Mouse (Mus musculus) regulatory T cell (primary cell): Measurements from ENCODE around the gene Wnt1.

Source experiments
- in situ Hi-C: fragments of 300-600 bp; cut with MboI, MseI; formaldehyde crosslinking; loops from one replicate; pipeline ENCODE4 v1.15.1; 2025; ENCODE audit warnings: high pct_unique_total_duplicates

Wnt1 gene

DNA sequence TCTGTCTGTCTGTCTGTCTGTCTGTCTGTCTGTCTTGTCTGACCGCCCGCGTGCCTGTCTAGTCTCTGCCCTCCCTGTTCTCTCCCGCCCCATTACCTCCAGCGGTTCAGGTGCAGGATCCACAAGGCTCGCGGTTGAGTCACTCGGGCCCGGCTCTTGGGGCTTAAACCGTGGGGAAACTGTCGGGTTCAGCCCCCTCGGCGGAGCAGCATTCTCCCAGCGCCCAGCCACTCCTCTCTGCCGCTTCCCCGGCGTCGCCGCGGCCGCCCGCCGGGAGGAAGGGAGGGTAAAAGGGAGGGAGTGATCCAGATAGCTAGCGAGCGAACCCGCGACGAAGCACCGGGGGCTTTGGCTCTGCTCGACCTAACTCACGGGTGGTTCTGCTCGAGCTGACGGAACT lies 11.9 kb upstream of the Wnt1 start, which contains the start of gene Wnt10b:
Wnt10b (minus strand) TSS at position 389 of the 400 bp plus-strand sequence.
- in situ Hi-C loops, result no loop called here

DNA sequence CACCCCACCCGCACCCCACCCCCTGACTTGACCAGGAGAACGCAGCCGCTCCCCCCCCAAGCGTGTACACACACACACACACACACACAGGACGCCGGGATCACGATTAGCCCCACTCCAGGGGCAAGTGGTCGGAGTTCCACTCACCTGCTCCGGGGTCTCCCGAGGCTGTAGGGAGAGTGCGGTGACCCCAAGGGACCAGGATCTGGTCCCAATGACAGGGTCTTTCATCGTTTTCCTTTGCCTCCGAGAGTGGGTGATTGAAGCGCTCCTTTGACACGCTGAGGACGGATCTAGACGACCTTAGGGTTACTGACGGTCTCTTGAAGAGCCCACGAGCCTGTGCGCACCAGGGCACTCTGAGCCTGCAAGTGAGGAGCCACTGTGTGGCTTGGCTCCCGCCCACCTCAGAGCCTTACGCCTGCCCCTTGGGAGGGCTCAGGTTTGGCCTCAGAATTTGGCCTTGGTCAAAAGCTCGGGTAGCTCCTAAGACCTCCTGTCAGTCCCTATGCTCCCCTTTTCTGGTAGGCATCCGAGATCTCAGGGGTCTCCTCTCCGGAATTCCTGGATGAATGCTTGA lies 11.4 kb upstream of the Wnt1 start:
- in situ Hi-C loops, result no loop called here

DNA sequence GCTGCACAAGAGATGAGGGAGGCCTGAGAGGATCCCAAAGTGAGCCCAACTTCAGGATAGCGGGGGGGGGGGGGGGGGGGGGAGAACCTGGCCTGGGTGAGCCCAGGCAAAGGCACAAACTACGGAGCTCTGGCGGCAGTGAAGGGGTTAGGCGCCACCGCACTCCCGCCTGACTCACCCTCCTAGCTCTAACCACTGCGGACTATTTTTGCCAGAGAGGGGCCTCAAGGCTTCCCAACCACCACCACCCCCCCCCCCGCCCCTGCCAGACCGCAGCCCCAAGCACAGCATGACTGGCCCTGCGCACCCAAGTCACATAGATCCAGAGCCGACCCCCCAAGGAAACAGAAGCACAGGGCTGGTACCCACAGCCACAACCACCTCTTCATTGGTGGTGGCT lies 10.9 kb upstream of the Wnt1 start:
- in situ Hi-C loops, result no loop called here

DNA sequence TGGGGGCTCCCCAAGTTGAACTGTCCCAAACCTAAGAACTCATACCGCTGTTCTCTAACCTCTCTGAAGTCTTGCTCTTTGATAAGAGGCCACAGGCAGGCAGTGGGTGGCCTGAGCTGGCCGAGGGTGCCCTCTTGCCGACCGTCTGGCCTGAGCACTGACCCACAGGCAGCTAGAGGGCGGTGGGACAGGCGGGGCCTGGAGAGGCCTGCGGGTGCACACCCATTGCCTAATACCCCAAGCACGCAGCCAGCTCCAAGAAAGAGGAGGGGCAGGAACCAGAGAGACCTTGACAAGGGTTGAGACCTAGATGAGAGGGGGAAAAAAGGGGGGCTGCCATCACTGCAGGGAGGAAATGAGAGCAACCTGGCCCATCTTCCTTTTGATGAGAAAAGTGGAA lies 9.6 kb upstream of the Wnt1 start:
- in situ Hi-C loops, result no loop called here

- in situ Hi-C loops, result no loop called here
Measured at GRCm38 (mm10) chr15:98780573-98780972, 9.1 kb upstream of the Wnt1 start.

GRCm38 (mm10) chr15:98781166-98781565 lies 8.5 kb upstream of the Wnt1 start:
- in situ Hi-C loops, result no loop called here

DNA sequence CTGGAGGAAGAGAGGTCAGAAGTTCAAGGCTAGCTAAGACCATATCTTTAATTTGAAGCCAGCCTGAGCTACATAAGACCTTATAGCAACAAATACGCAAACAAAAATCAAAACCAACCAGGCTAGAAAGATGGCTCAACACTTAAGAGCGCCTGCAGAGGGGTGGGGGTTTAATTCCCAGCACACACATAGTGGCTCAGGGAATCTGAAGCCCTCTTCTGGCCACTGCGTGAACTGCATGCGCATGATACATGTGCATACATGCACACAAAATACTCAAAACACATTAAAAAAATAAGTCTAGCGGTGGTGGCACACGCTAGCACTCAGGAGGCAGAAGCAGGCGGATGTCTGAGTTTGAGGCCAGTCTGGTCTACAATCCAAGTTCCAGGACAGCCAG lies 3.9 kb upstream of the Wnt1 start:
- in situ Hi-C loops, result no loop called here

DNA sequence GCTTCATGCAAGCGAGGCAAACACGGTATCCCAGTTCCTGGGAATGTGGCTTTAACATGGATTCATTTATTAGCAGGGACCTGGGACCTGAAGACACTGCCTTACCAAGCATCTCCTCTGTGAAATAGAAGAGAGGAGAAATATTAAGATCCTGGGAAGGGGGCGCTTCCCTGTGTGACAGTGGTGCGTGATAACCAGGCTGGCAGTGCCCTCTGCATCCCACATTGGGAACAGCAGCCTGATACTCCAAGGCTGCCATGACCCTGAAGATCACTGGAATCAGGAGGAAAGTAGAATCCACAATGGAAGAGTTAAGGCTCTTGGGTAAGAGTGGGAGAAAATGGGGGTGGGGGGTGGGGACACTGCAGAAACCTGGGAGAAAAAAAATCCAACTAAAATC lies 1.7 kb upstream of the Wnt1 start:
- in situ Hi-C loops, result no loop called here

- in situ Hi-C loops, result no loop called here
Measured at GRCm38 (mm10) chr15:98788972-98789660, 541 bp upstream of the Wnt1 start.

DNA sequence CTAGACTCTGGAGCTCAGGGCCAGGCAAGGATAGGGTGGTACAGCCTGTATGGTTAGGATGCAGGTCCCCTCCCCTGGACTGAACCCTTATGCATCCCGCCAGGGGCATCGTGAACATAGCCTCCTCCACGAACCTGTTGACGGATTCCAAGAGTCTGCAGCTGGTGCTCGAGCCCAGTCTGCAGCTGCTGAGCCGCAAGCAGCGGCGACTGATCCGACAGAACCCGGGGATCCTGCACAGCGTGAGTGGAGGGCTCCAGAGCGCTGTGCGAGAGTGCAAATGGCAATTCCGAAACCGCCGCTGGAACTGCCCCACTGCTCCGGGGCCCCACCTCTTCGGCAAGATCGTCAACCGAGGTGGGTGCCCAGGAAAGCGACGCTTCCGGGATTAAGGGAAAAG lies 1.1 kb downstream of the Wnt1 start:
- in situ Hi-C loops, result no loop called here

GRCm38 (mm10) chr15:98791221-98791620 lies 1.6 kb downstream of the Wnt1 start:
- in situ Hi-C loops, result no loop called here

DNA sequence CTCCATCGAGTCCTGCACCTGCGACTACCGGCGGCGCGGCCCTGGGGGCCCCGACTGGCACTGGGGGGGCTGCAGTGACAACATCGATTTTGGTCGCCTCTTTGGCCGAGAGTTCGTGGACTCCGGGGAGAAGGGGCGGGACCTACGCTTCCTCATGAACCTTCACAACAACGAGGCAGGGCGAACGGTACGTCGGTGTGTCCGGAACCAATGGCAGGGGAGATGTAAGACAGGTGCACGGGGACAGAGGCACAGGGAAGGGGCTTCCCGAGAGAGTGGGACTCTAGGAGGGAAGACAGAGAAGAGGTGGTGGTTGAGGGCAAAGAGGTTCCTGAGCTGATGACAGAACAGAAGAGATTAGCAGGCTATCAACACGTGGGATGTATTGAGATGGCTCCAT lies 2.1 kb downstream of the Wnt1 start:
- in situ Hi-C loops, result no loop called here

DNA sequence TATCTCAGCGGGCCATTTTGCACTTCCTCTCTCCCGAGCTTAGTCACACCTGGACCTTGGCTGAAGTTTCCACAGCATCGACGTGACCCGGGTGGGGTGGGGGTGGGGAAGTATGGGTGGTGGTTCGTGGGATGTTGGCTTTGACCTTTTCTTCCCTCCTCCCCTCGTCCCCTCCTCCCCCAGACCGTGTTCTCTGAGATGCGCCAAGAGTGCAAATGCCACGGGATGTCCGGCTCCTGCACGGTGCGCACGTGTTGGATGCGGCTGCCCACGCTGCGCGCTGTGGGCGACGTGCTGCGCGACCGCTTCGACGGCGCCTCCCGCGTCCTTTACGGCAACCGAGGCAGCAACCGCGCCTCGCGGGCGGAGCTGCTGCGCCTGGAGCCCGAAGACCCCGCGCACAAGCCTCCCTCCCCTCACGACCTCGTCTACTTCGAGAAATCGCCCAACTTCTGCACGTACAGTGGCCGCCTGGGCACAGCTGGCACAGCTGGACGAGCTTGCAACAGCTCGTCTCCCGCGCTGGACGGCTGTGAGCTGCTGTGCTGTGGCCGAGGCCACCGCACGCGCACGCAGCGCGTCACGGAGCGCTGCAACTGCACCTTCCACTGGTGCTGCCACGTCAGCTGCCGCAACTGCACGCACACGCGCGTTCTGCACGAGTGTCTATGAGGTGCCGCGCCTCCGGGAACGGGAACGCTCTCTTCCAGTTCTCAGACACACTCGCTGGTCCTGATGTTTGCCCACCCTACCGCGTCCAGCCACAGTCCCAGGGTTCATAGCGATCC lies 2.8 kb downstream of the Wnt1 start:
- in situ Hi-C loops, result no loop called here

DNA sequence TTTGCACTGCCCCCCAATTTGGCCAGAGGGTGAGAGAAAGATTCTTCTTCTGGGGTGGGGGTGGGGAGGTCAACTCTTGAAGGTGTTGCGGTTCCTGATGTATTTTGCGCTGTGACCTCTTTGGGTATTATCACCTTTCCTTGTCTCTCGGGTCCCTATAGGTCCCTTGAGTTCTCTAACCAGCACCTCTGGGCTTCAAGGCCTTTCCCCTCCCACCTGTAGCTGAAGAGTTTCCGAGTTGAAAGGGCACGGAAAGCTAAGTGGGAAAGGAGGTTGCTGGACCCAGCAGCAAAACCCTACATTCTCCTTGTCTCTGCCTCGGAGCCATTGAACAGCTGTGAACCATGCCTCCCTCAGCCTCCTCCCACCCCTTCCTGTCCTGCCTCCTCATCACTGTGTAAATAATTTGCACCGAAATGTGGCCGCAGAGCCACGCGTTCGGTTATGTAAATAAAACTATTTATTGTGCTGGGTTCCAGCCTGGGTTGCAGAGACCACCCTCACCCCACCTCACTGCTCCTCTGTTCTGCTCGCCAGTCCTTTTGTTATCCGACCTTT lies 3.6 kb downstream of the Wnt1 start:
- in situ Hi-C loops, result no loop called here

GRCm38 (mm10) chr15:98796803-98797595 lies 7.3 kb downstream of the Wnt1 start:
- in situ Hi-C loops, result loop anchor here (5.0 kb wide), 1 partner anchor 90 kb away; the partner anchor contains the start of gene Ccdc65

DNA sequence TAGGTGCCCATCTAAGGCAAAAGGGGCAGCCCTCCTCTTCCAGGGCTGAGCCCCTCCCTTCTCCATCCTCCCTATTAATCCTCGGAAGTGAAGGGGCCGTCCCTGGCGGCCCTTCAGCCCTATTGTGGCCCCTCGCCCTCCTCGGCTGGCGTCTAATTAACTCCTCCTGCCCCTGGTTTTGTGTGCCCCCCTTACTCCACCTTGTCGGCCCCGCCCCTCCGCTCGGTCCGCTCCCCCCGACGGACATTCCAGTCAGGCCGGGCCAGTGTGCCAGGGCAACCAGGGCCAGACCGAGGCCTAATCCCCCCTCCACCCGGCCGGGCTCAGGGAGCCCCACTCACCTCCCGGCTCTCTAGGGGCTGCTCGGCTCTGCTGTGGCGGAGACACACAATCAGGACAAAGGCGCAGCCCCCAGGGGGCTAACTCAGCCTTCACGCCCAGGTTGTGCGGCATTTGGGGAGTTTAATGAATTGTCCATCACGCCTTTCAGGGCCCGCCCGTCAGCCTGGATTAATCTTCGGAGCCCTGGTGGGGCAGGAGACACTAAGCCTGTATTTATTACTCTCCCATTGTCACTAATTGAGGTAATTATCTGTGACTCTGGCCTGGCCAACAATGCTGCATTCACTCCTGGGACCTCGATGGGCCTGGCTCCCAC lies 8.3 kb downstream of the Wnt1 start:
- in situ Hi-C loops, result loop anchor here (5.0 kb wide), 1 partner anchor 91 kb away; the partner anchor contains the start of gene Ccdc65

GRCm38 (mm10) chr15:98798903-98799302 lies 9.2 kb downstream of the Wnt1 start:
- in situ Hi-C loops, result loop anchor here (5.0 kb wide), 1 partner anchor 92 kb away; the partner anchor contains the start of gene Ccdc65

- in situ Hi-C loops, result loop anchor here (5.0 kb wide), 1 partner anchor 92 kb away; the partner anchor contains the start of gene Ccdc65
Measured at GRCm38 (mm10) chr15:98799396-98799795, 9.7 kb downstream of the Wnt1 start.

DNA sequence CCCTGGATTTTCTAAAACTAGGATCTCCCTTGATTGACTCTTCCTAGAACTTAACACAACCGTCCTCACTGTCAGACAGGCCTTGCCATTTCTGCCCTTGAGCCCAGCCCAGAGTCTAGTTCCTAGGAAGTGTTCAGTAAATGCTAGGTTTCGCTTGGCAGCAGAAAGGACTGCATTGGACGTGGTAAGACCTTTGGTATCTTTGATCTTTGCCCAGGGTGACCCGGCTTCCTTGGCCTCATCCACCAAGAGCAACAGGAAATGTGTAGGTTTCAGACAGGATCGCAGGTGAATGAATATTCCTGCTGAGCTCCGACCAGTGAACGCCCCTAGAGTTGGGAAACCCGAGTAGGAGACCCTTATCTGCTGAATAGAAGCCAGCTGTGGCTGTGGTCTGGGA lies 13.3 kb downstream of the Wnt1 start:
- in situ Hi-C loops, result no loop called here

DNA sequence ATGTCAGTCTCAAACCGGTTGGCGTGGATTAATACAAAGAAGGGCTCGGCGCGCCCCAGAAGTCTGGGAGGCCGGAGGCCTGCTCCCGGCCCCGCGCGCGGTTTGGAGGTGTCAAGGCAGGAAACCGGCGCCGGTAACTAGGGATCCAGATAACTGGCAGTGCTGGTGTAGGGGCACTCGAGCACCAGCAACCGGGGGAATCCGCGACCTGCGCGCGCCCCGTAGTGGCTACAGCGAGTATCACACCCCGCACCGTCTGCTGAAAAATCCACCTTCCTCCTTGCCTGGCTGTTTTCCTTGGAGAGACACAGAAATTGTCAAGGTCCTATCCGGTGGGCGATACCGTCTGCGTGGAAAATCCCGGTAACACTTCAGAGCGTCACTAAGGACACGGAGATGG lies 14.4 kb downstream of the Wnt1 start:
- in situ Hi-C loops, result no loop called here
